Mouse (Mus musculus) limb, embryonic 10.5 days (tissue): Measurements from ENCODE around the gene Des. TPM values are rescaled to one million over a fixed set of nuclear protein-coding genes. Genes with fewer than 3 reads are reported as not detected.
A peak's percentile ranks its signal among the peaks of the same experiment; 100 is the strongest.

ENCODE experiments used
- DNase-seq: peaks from one replicate; pipeline ENCODE4 v3.0.0-alpha.2; 2017; ENCODE audit warnings: low spot score
- H3K27ac ChIP-seq: fragments of 300-500 bp; sonication (generic); 2 replicates; pipeline ENCODE4 v1.5.1; 2016; ENCODE audit warnings: mild to moderate bottlenecking
- H3K27me3 ChIP-seq: fragments of 300-500 bp; sonication (generic); 2 replicates; pipeline ENCODE4 v1.6.1; 2016; ENCODE audit warnings: low read depth, mild to moderate bottlenecking; ENCODE audit not compliant: poor library complexity, severe bottlenecking
- H3K36me3 ChIP-seq: fragments of 300-500 bp; sonication (generic); 2 replicates; pipeline ENCODE4 v1.6.1; 2016; ENCODE audit warnings: mild to moderate bottlenecking, moderate library complexity
- H3K4me1 ChIP-seq: fragments of 300-500 bp; sonication (generic); 2 replicates; pipeline ENCODE4 v1.6.1; 2016
- H3K4me3 ChIP-seq: fragments of 300-500 bp; sonication (generic); 2 replicates; pipeline ENCODE4 v1.5.1; 2016; ENCODE audit warnings: mild to moderate bottlenecking, moderate library complexity
- H3K9me3 ChIP-seq: fragments of 300-500 bp; sonication (generic); replicated peaks from 2 replicates; pipeline ENCODE4 v1.6.1; 2016; ENCODE audit warnings: mild to moderate bottlenecking
- WGBS: fragments of 180-500 bp; shearing (Covaris S2); methylation state at CpG from one replicate; pipeline ENCODE4 v1.1.7; 2016; 5-methylcytosine and 5-hydroxymethylcytosine counted together
- polyA plus RNA-seq: library from polyadenylated mRNA; unstranded; fragments of >200 nt; fragmentation: Nextera tagmentation; extraction: Ambion mirVana; gene quantifications from 2 replicates; pipeline ENCODE4 v1.2.1, GENCODE M21; 2016

Gene Des
- polyA plus RNA-seq, result 6.2 and 7.8 TPM in 2 replicates

DNA sequence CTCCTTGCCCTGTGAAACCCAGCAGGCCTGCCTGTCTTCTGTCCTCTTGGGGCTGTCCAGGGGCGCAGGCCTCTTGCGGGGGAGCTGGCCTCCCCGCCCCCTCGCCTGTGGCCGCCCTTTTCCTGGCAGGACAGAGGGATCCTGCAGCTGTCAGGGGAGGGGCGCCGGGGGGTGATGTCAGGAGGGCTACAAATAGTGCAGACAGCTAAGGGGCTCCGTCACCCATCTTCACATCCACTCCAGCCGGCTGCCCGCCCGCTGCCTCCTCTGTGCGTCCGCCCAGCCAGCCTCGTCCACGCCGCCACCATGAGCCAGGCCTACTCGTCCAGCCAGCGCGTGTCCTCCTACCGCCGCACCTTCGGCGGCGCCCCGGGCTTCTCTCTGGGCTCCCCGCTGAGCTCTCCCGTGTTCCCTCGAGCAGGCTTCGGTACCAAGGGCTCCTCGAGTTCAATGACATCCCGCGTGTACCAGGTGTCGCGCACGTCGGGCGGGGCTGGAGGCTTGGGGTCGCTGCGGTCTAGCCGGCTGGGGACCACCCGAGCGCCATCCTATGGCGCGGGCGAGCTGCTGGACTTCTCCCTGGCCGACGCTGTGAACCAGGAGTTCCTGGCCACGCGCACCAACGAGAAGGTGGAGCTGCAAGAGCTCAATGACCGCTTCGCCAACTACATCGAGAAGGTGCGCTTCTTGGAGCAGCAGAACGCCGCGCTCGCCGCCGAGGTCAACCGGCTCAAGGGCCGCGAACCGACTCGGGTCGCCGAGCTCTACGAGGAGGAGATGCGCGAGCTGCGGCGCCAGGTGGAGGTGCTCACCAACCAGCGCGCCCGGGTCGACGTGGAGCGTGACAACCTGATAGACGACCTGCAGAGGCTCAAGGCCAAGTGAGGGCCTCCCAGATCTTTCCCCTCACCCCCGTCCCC, at the start of gene Des:
Gene Des, plus strand, starts transcription at position 218 of the 920 bp plus-strand sequence.
- H3K36me3 ChIP-seq, result no peaks in the 10 kb centered on the region
- peak within 1 kb of the TSS; percentile 50 for H3K4me3 ChIP-seq
- no peaks in the 10 kb centered on the region for H3K9me3 ChIP-seq
- peaks cover 30% of the 10 kb centered on the region for H3K4me1 ChIP-seq
- peak; percentile 64 for DNase-seq
- H3K27me3 ChIP-seq, result peaks cover 56% of the 10 kb centered on the region
- H3K27ac ChIP-seq, result 0 out of 2 replicates have a peak within 1 kb of the TSS, but pooled peaks have one; percentile 16
- 4% methylated on average over 80 of the region's 80 CpGs for whole genome bisulfite sequencing

DNA sequence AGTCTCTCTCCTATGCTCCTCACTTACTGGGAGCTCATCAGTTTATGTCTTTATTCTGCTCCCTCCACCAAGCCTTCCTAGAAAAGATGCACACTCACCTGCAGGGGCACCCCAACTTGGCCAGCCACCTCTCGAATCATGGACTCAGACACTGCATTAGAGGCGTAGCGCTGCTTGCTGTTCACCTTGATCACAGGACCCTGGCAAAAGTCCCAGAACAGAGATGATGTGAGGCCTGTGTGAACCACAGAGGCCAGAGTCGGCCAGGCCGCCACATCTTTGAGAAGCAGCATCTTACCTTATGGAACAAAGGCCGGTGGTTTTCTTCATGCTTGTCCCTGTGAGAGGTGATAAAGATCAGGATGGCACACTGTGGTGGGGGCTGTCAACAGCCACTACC, 48.4 kb upstream of the Des start:
- no peak for DNase-seq
- H3K27me3 ChIP-seq, result no peaks in the 10 kb centered on the region
- no peak overlapping the region for H3K27ac ChIP-seq
- 95% methylated on average over 6 of the region's 6 CpGs for WGBS
- no peak overlapping the region for H3K4me3 ChIP-seq
- H3K36me3 ChIP-seq, result peaks cover 87% of the 10 kb centered on the region
- H3K4me1 ChIP-seq, result peaks cover 16% of the 10 kb centered on the region
- H3K9me3 ChIP-seq, result no peaks in the 10 kb centered on the region

DNA sequence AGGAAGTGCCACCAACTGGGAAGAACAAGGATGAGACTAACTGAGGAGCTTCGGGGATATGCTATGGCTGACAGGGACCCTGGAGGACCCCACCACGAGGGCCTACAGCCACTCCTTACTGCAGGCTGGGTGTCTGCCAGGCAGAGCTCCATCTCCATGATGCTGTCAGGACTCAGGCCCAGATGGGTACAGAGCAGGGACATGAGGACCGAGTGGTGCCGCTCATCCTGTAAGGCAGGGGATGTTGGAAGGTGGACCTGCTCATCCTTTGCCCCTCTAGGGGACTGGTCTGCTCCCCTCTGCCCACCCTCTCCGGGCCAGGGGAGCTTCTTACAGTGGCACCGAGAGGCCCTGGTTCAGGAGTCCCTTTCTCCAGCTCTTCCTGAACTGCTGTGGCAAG, 45.1 kb upstream of the Des start:
- H3K27me3 ChIP-seq, result no peaks in the 10 kb centered on the region
- H3K4me1 ChIP-seq, result peaks cover 24% of the 10 kb centered on the region
- H3K27ac ChIP-seq, result no peak overlapping the region
- 88% methylated on average over 6 of the region's 6 CpGs for whole genome bisulfite sequencing
- H3K9me3 ChIP-seq, result no peaks in the 10 kb centered on the region
- DNase-seq, result no peak
- H3K36me3 ChIP-seq, result peaks cover 59% of the 10 kb centered on the region
- no peak overlapping the region for H3K4me3 ChIP-seq

DNA sequence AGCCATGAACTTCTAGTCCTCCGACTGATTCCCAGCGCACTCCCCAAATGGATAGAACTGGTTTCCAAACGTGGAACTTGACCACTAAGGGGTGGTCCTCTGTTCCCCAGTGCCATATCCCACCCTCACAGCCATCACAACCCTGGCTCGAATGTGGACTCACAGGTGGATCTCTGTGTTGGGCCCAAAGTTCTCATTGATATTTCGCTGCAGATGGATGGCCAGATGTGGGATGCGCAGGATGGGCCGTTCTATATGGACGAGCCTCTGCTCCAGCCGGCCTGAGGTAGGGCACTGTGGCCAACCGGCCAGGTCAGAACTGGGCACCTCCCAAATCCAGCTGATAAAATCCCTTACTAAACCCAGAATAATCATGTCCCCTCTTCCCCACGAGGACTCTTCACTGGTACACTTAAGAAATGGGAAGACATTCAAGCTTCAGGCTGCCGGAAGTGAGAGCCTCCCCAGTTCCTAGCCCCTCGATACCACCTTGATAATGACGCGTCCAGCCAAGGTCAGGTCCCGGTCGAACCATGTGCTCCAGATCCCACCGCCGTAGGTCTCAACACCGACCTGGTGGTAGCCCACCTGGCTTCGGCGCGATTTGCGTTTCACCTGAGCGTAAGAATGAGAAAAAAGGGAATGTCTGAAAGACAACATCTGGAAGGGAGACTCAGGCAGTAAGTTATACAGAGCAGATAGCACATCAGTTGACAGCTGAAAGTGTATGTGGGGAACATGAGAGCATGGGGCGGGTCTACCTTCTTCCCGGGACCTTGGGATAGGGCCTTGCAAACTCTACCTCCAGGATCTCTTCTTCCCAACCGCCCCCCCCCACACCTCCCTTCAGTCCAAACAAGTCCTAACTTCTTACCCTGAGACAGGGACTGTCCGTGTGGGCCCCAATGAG, 44.4 kb upstream of the Des start:
- 89% methylated on average over 29 of the region's 29 CpGs for WGBS
- Histone ChIP-seq H3K36me3 (peaks cover 52% of the 10 kb centered on the region), H3K9me3 (no peaks in the 10 kb centered on the region), H3K27ac (peak overlapping the region; percentile 82), H3K27me3 (no peaks in the 10 kb centered on the region), H3K4me3 (peak overlapping the region; percentile 60), H3K4me1 (peaks cover 24% of the 10 kb centered on the region)
- no peak for DNase-seq

DNA sequence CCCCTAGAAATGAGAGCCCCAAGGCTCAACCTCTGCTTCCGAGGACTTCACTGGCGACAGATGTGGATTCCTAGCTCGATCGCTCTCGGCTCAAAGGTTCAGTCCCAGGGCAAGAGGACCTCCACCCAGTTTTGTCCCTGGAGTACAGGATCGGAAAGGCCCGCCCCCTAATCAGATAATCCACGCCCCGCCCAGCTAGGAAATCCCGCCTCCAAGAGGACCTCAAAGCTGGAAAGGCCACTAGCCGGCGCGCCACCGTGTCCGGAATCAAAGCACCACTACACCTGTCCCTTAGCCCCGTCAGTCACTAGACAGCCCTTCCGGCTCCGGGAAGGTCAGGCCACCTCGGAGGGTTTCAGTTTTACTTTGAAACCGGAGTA, 43.3 kb upstream of the Des start:
- WGBS, result under 1% methylated on average over 20 of the region's 20 CpGs
- peaks cover 24% of the 10 kb centered on the region for H3K4me1 ChIP-seq
- H3K27me3 ChIP-seq, result no peaks in the 10 kb centered on the region
- peaks cover 41% of the 10 kb centered on the region for H3K36me3 ChIP-seq
- H3K27ac ChIP-seq, result peak overlapping the region; percentile 82
- DNase-seq, result peak; percentile 84
- peak overlapping the region; percentile 60 for H3K4me3 ChIP-seq
- no peaks in the 10 kb centered on the region for H3K9me3 ChIP-seq

DNA sequence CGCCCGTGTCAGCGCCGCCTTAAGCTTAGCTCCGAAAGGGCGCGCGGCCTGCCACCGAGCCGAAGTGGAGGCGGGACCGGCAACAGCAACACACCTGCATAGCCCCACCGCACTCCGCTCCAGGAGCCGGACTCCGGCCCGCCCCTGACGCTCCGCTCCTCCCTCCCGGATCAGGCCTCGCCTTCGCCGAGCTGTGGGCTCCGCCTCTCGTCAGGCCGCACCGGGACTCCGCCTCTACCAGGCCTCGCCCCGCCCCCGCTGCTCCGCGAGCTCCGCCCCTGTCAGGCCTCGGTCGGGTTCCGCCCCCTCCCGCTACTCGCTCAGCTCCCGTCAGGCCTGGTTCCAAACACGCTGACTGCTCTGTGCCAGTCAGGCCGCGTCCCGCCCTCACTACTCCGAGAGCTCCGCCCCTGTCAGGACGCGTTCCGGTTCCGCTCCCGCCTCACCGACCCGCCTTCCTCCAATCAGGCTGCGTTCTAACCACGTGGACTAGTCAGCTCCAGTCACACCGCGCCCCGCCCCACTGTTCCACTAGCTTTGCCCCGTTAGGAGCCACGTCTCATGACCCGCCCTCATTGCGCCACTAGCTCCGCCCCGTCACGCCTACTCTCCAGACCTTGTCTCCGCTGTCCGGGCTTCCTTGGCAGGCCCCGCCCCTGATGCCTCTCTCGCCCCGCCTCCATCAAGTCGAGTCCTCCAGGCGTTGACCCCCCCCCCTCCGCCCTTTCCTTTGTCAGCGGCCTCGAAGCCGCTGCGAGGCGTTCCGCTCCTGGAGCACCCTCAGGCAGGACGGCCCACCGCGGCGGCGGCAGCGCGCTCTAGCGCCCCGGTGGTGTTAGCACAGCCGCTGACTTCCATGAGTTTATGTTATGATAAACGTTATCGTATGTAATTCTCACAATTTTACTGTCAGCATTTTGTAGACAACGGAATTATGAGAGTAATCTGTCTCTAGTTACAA, 42.6 kb upstream of the Des start, which contains the start of gene Dnpep:
Gene Dnpep, minus strand, starts transcription at position 750 of the 961 bp plus-strand sequence.
- H3K9me3 ChIP-seq, result no peaks in the 10 kb centered on the region
- peaks cover 34% of the 10 kb centered on the region for H3K36me3 ChIP-seq
- peak within 1 kb of the TSS; percentile 82 for H3K27ac ChIP-seq
- DNase-seq, result peak; percentile 100
- H3K4me3 ChIP-seq, result peak within 1 kb of the TSS; percentile 60
- WGBS, result under 1% methylated on average over 92 of the region's 92 CpGs
- no peaks in the 10 kb centered on the region for H3K27me3 ChIP-seq
- H3K4me1 ChIP-seq, result peaks cover 24% of the 10 kb centered on the region

DNA sequence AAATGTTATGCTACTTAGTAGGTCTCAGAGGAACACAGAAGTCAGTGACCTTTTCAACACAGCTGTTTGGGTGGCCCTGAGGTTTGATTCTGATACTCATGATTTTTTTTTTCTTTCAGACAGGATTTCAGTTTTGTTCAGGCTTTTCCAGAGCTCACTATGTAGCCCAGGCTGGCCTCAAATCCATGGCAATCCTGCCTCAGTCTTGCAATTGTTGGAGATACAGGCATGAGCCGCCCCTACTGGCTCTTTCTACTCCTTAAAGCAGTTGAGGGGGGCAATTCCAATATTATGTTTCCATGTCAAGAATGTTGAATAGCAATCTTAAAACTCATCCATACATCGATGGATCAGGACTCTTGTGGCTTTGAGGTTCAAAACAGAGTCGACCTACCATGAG, 41.8 kb upstream of the Des start:
- no peaks in the 10 kb centered on the region for H3K9me3 ChIP-seq
- H3K36me3 ChIP-seq, result peaks cover 26% of the 10 kb centered on the region
- peaks cover 24% of the 10 kb centered on the region for H3K4me1 ChIP-seq
- H3K27me3 ChIP-seq, result no peaks in the 10 kb centered on the region
- H3K27ac ChIP-seq, result peak overlapping the region; percentile 82
- H3K4me3 ChIP-seq, result peak overlapping the region; percentile 60
- 78% methylated on average over 3 of the region's 3 CpGs for WGBS
- DNase-seq, result no peak

DNA sequence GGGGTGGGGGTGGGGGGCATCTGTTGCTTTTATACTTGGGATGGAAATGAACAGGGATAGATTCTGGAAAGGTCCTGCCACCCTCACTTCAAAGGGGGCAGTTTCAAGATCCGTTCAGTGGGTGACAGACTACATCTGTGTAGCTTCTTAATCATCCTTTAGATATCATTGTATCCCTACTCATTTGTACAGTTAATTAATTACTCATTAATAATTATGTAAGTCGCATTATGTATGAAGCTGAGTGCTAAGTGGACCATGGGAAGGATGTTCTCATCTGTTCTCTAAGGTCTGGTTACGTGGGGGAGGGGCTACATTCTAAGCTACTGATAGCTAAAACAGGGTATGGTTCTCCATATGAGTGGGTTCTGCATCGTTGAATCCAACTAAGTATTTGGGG, 41.4 kb upstream of the Des start:
- peaks cover 24% of the 10 kb centered on the region for H3K4me1 ChIP-seq
- peaks cover 22% of the 10 kb centered on the region for H3K36me3 ChIP-seq
- 91% methylated on average over 4 of the region's 4 CpGs for WGBS
- H3K27ac ChIP-seq, result no peak overlapping the region
- no peaks in the 10 kb centered on the region for H3K9me3 ChIP-seq
- H3K4me3 ChIP-seq, result no peak overlapping the region
- DNase-seq, result no peak
- H3K27me3 ChIP-seq, result no peaks in the 10 kb centered on the region

DNA sequence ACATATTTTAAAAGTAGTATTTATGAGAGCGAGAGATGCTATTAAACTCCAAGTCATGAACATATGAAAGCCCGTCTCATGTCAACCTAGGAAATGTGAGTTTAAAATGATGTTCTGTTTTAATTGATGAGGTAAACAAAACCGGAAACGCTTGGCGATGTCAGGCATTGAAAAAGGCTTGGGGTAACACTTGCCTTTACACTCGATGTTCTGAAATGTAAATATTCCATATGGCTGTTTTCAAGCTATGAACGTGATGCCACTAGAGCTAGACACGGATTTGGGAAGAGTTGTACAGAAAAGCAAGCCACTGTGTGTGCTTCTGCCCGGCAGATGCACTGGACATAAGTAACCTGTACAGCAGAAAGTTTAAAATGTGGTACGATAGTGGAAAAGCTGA, 41.0 kb upstream of the Des start:
- Histone ChIP-seq H3K4me1 (peaks cover 24% of the 10 kb centered on the region), H3K27me3 (no peaks in the 10 kb centered on the region), H3K4me3 (no peak overlapping the region), H3K36me3 (peaks cover 17% of the 10 kb centered on the region), H3K27ac (no peak overlapping the region), H3K9me3 (no peaks in the 10 kb centered on the region)
- WGBS, result 92% methylated on average over 10 of the region's 10 CpGs
- no peak for DNase-seq

DNA sequence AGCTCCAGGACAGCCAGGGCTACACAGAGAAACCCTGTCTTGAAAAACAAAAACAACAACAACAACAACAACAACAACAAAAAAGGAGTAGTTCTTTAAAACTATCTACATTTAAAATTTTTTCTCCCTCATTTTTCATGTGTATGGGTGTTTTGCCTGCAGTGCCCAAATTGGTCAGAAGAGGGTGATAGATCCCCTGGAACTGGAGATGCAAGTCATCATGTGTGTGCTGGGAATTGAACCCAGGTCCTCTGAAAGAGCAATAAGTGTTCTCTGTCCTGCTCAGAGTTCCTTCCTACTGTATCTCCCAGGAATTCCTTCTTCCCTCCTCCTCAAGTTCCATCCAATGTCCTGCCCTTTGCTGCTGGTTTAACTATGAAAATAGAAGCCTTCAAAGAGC, 32.7 kb upstream of the Des start:
- no peak overlapping the region for H3K27ac ChIP-seq
- H3K9me3 ChIP-seq, result no peaks in the 10 kb centered on the region
- H3K36me3 ChIP-seq, result no peaks in the 10 kb centered on the region
- H3K4me3 ChIP-seq, result no peak overlapping the region
- no peak for DNase-seq
- H3K27me3 ChIP-seq, result no peaks in the 10 kb centered on the region
- H3K4me1 ChIP-seq, result no peaks in the 10 kb centered on the region

DNA sequence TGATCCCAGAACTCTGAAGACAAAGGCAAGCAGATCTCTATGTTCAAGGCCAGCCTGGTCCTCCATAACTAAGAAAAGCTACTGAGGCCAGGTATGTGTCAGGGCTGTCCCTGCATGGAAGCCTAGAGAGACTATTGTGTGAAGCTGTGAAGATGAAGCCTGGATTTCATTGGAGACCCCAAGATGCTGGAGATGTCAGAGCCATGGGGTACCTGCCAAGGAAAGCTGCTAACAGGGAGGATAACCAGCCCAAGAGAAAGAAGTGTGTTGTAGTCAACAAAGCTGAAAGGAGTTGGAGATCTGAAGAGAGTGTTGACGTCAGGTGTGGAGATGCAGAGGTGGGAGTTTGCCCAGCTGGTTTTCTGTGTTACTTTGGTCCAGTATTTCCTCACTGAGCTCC, 28.9 kb upstream of the Des start:
- no peaks in the 10 kb centered on the region for H3K36me3 ChIP-seq
- WGBS, result 92% methylated on average over 1 of the region's 1 CpGs
- DNase-seq, result no peak
- 0 out of 2 replicates have a peak, but pooled peaks cover 5% of the 10 kb centered on the region for H3K27me3 ChIP-seq
- H3K4me3 ChIP-seq, result no peak overlapping the region
- no peaks in the 10 kb centered on the region; the same call in 1 of the 2 replicates for H3K4me1 ChIP-seq
- H3K27ac ChIP-seq, result no peak overlapping the region
- H3K9me3 ChIP-seq, result no peaks in the 10 kb centered on the region

DNA sequence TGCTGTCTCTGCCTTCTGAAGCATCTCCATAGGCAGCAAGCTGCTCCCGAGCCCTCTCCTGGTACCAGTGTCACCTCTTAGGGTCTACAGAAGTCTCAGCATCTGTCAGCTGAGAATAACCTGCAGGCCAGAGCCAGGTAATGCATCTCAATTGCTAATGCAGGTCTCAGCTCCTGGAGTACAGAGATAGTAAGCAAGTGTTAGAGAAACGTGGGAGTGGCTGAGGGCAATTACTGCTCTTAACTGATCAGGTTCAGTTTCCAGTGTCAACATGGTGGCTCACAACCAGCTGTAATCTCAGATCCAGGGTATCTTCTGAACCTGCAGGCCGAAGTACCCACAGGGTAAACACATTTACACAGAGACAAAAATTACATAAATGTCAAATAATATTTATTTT, 23.7 kb upstream of the Des start:
- H3K36me3 ChIP-seq, result no peaks in the 10 kb centered on the region
- peaks cover 26% of the 10 kb centered on the region for H3K27me3 ChIP-seq
- WGBS, result 39% methylated on average over 3 of the region's 3 CpGs

More for the DNA sequence above, 23.7 kb upstream of the Des start:
- Histone ChIP-seq H3K4me1 (peaks cover 41% of the 10 kb centered on the region), H3K9me3 (no peaks in the 10 kb centered on the region), H3K4me3 (no peak overlapping the region), H3K27ac (no peak overlapping the region)
- DNase-seq, result no peak
